Mouse (Mus musculus) brain, embryonic 14.5 days (tissue): ENCODE measurements around the gene Sugct. TPM values are rescaled to one million over a fixed set of nuclear protein-coding genes. Genes with fewer than 3 reads are reported as not detected.

Experiments
- DNase-seq: peaks from one replicate; pipeline ENCODE4 v3.0.0-alpha.2; 2011; ENCODE audit warnings: low read depth
- CTCF ChIP-seq: fragments of 200-500 bp; IDR thresholded peaks from 2 replicates; pipeline ENCODE4 v1.5.1; 2012; ENCODE audit warnings: inconsistent platforms, mild to moderate bottlenecking, moderate library complexity, borderline replicate concordance; ENCODE audit not compliant: insufficient read depth, insufficient read length; ENCODE audit errors: extremely low read depth
- POLR2A ChIP-seq: fragments of 200-500 bp; IDR thresholded peaks from 2 replicates; pipeline ENCODE4 v1.6.1; 2012; ENCODE audit warnings: mild to moderate bottlenecking, inconsistent platforms, borderline replicate concordance; ENCODE audit not compliant: poor library complexity, insufficient read depth, insufficient read length, severe bottlenecking; ENCODE audit errors: extremely low read depth
- polyA plus RNA-seq: library from polyadenylated mRNA; depleted of rRNA; stranded (reverse); fragments of >200 nt; gene quantifications from 2 replicates; pipeline ENCODE4 v1.2.3, GENCODE M21; 2012

Gene Sugct
- polyA plus RNA-seq, 1 experiment, result 1.2 TPM

- TF ChIP-seq POLR2A (no peak), CTCF (no peak)
- no peak for DNase-seq
These were observed 510.1 kb downstream of the Sugct start for GRCm38 (mm10) chr13:17185253-17185652.

GRCm38 (mm10) chr13:17165917-17166316 is 529.4 kb downstream of the Sugct start:
- TF ChIP-seq POLR2A (no peak), CTCF (no peak)

GRCm38 (mm10) chr13:17164721-17165120 is 530.6 kb downstream of the Sugct start:
- no peak for TF ChIP-seq POLR2A
- no peak for TF ChIP-seq CTCF
- no peak for DNase-seq

More at GRCm38 (mm10) chr13:17165917-17166316, 529.4 kb downstream of the Sugct start:
- DNase-seq, result no peak

DNA sequence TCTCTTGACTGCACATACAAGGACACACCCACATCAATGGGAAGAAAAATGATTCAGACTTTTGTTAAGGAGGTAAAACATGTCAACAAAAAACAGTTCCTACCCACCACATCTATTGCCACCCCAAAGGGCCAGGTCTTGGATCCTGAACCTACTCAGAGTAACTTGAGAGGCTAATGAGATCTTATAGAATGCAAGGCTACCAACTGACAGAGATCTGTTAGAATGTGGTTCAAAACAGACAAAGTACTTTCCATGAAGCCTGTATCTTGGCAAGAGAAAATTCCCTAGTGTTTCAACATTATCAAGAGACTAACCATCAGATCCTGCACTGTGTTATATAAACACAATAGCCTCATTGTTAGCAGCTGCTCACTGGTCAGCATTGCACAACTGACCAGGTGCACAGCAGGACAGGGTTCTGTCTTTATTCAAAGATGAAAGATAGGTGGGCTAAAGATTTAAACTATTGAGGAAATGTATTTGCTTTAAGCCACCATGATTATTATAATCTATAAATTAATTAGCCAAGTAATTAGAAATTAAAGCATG is 548.8 kb downstream of the Sugct start:
- no peak for TF ChIP-seq POLR2A
- TF ChIP-seq CTCF, result no peak
- DNase-seq, result no peak

DNA sequence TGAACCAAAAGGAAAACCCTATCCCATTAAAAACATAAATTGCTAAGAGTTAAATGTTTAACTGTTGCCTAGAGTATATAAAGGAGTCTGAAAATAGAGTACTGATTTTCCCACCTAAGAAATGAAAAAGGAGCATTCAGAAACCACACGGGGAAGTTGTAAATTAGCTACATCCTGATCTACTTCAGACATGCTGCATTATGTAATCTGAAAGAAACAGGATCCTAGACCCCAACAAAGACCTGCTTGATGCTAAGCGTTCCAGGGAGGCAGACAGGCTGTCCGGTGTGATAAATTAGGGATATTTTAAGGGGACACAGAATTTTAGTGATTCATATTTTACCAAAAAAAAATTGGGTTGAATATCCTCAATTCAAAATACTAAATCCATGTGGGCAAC is 579.3 kb downstream of the Sugct start:
- no peak for DNase-seq
- no peak for TF ChIP-seq CTCF
- TF ChIP-seq POLR2A, result no peak

DNA sequence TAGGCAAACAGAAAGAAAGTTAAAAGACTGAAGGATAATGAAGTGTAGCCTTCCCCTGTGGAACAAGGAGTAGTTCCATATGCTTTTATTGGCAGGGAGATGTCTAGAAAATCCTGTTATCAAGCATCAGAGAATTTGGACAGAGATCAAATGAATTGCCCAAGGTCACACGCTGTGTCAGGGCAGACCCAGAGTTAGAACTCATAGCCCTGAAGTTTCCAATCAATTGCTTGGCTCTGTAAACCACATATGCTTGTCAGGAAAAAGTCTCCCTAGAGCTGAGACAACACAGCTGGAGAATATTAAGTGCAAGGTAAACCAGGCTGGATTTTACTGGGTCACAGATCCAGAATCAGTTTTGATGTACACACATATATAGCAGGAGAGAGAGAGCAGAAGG is 593.0 kb downstream of the Sugct start:
- DNase-seq, result no peak
- TF ChIP-seq CTCF, result no peak
- TF ChIP-seq POLR2A, result no peak

- no peak for DNase-seq
- TF ChIP-seq POLR2A (no peak), CTCF (no peak)
These were observed 608.8 kb downstream of the Sugct start for GRCm38 (mm10) chr13:17086547-17086946.

- peak; percentile 3 for DNase-seq
- no peak for TF ChIP-seq CTCF
- TF ChIP-seq POLR2A, result no peak
These were observed 609.2 kb downstream of the Sugct start for GRCm38 (mm10) chr13:17086146-17086545.

GRCm38 (mm10) chr13:17084946-17085852 is 610.2 kb downstream of the Sugct start:
- TF ChIP-seq CTCF (no peak), POLR2A (no peak)
- no peak for DNase-seq

- DNase-seq, result no peak
- TF ChIP-seq CTCF (no peak), POLR2A (no peak)
These were observed 613.7 kb downstream of the Sugct start for GRCm38 (mm10) chr13:17081618-17082017.

DNA sequence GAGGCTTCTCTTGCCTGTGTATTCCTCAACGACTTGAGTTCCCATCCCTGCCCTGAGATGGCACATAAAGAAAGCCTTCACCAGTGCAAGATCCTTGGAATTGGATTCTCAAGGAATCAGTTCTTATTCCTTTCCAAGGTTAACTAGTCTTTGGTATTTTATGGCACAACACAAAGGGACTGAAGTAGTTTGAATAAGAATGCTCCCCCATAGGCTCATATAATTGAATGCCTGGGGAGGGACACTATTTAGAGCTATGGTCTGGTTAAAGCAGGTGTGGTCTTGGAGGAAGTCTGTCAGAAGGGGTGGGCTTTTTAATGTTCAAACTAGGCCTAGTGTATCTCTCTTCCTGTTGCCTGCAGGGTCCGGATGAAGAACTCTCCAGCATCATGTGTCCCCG is 629.8 kb downstream of the Sugct start:
- no peak for DNase-seq
- TF ChIP-seq CTCF (no peak), POLR2A (no peak)

DNA sequence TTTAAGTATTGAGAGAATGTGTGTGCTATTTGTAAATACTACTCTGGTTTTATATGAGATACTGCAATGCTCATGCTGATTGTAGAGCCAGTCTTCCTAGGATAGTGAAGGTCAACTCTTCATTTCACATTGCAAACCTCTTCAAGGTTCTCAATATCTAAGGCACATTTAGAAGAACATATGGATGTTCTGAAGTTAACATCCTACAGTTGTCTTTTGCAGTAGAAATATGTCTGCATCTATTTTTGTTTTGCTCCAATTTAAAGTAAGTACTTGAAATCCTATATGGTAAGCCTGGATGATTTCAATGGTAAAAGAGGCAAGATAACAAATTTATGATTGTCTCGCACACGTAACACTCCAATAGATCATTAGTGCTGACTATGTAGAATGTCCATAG is 638.7 kb downstream of the Sugct start:
- no peak for TF ChIP-seq CTCF
- no peak for TF ChIP-seq POLR2A
- no peak for DNase-seq
